In genomic region chr1:59613795-59614194, GRCm38 (mm10) we compare ENCODE assay signal across 8 mouse cellular contexts. TPM values are rescaled to one million over a fixed set of nuclear protein-coding genes. Genes with fewer than 3 reads are reported as not detected.
DNase-seq lines count a peak whose midpoint lies in the region; ATAC-seq and TF ChIP-seq lines count a peak whose summit lies in the region.

No protein-coding gene starts in this region.

- H3K27me3 ChIP-seq in forebrain, embryonic 14.5 days (replicated peaks; ENCODE audit: control insufficient read depth, insufficient read depth, low read length) = no peaks in the 10 kb centered on the region
- no peaks in the 10 kb centered on the region for H3K27me3 ChIP-seq in forebrain, embryonic 15.5 days
- H3K27me3 ChIP-seq in kidney, postnatal 0 days (ENCODE audit: insufficient read depth, low read length) = no peaks in the 10 kb centered on the region
- no peaks in the 10 kb centered on the region for H3K27me3 ChIP-seq in testis, adult 2 months (ENCODE audit: control insufficient read depth, insufficient read depth, low read length)

- no peaks in the 10 kb centered on the region for H3K9me3 ChIP-seq in forebrain, embryonic 14.5 days (replicated peaks; ENCODE audit: control insufficient read depth, low read length)
- H3K9me3 ChIP-seq in forebrain, embryonic 15.5 days = no peaks in the 10 kb centered on the region
- H3K9me3 ChIP-seq in kidney, postnatal 0 days (replicated peaks; ENCODE audit: low read length) = no peaks in the 10 kb centered on the region

- no peaks in the 10 kb centered on the region for H3K36me3 ChIP-seq in forebrain, embryonic 14.5 days (ENCODE audit: control insufficient read depth, insufficient read depth, low read length)
- H3K36me3 ChIP-seq in forebrain, embryonic 15.5 days = no peaks in the 10 kb centered on the region
- no peaks in the 10 kb centered on the region for H3K36me3 ChIP-seq in kidney, postnatal 0 days (ENCODE audit: insufficient read depth, low read length)
- H3K36me3 ChIP-seq in testis, adult 2 months (ENCODE audit: control insufficient read depth, insufficient read depth, low read length) = no peaks in the 10 kb centered on the region

- no peak overlapping the region for H3K9ac ChIP-seq in forebrain, embryonic 14.5 days (ENCODE audit: low read length)
- no peak overlapping the region for H3K9ac ChIP-seq in forebrain, embryonic 15.5 days (replicated peaks)
- no peak overlapping the region for H3K9ac ChIP-seq in kidney, postnatal 0 days (ENCODE audit: low read depth, low read length)

- H3K27ac ChIP-seq in forebrain, embryonic 14.5 days (ENCODE audit: low read depth, low read length) = no peak overlapping the region
- H3K27ac ChIP-seq in forebrain, embryonic 15.5 days (replicated peaks) = no peak overlapping the region
- no peak overlapping the region for H3K27ac ChIP-seq in kidney, postnatal 0 days
- H3K27ac ChIP-seq in testis, adult 2 months (ENCODE audit: control insufficient read depth, insufficient read depth, low read depth, low read length) = no peak overlapping the region

- no peak overlapping the region for H3K4me3 ChIP-seq in forebrain, embryonic 14.5 days (ENCODE audit: low read depth, low read length)
- no peak overlapping the region for H3K4me3 ChIP-seq in forebrain, embryonic 15.5 days
- H3K4me3 ChIP-seq in kidney, postnatal 0 days (replicated peaks; ENCODE audit: low read depth, low read length) = no peak overlapping the region
- H3K4me3 ChIP-seq in testis, adult 2 months (ENCODE audit: control insufficient read depth, low read depth, low read length) = no peak overlapping the region

- TF ChIP-seq CTCF in kidney, postnatal 0 days (IDR thresholded peaks at IDR 0.05; ENCODE audit: low read depth) = peak; percentile 81
- TF ChIP-seq CTCF in testis, adult 2 months (IDR thresholded peaks at IDR 0.05; ENCODE audit: control insufficient read depth, insufficient read depth, insufficient replicate concordance, low read depth, low read length) = peak; percentile 81; the same call in 1 of the 2 replicates

- WGBS in forebrain, embryonic 14.5 days = 47% methylated on average over 6 of the region's 6 CpGs
- 46% methylated on average over 6 of the region's 6 CpGs for WGBS in forebrain, embryonic 15.5 days
- WGBS in kidney, postnatal 0 days = 57% methylated on average over 6 of the region's 6 CpGs

- no peak for ATAC-seq in forebrain, embryonic 14.5 days
- ATAC-seq in forebrain, embryonic 15.5 days (replicated peaks) = no peak
- no peak; the same call in 1 of the 2 replicates for ATAC-seq in kidney, postnatal 0 days (replicated peaks; ENCODE audit: low FRiP score, low read depth)
- peak; percentile 54; the same call in 1 of the 2 replicates for ATAC-seq in megakaryocyte, adult 5-6 weeks (ENCODE audit: poor library complexity, severe bottlenecking)

- peak; percentile 45 for DNase-seq in forebrain, embryonic 14.5 days (ENCODE audit: low spot score)
- peak; percentile 41 for DNase-seq in urinary bladder, postnatal 25 days (ENCODE audit: low spot score)
- DNase-seq in urinary bladder, postnatal 10 days (ENCODE audit: low spot score) = no peak
- peak; percentile 82 for DNase-seq in embryo, embryonic 10 days (ENCODE audit: low spot score)
- DNase-seq in kidney, postnatal 0 days (ENCODE audit: low spot score) = peak; percentile 82

- no peak overlapping the region for H3K4me2 ChIP-seq in forebrain, embryonic 14.5 days (ENCODE audit: low read length)
- no peak overlapping the region for H3K4me2 ChIP-seq in forebrain, embryonic 15.5 days (replicated peaks)
- no peak overlapping the region for H3K4me2 ChIP-seq in kidney, postnatal 0 days (ENCODE audit: low read length)

- no peaks in the 10 kb centered on the region for H3K4me1 ChIP-seq in forebrain, embryonic 14.5 days (ENCODE audit: control insufficient read depth, insufficient read depth, low read length)
- no peaks in the 10 kb centered on the region for H3K4me1 ChIP-seq in forebrain, embryonic 15.5 days
- H3K4me1 ChIP-seq in kidney, postnatal 0 days (replicated peaks; ENCODE audit: insufficient read depth, low read length) = 0 out of 2 replicates have a peak, but pooled peaks cover 3% of the 10 kb centered on the region
- peaks cover 3% of the 10 kb centered on the region; the same call in 1 of the 2 replicates for H3K4me1 ChIP-seq in testis, adult 2 months (ENCODE audit: control insufficient read depth, insufficient read depth, low read length)

- TF ChIP-seq POLR2A in testis, adult 2 months (IDR thresholded peaks at IDR 0.05; ENCODE audit: control insufficient read depth, low read depth, low read length) = no peak

RNA-seq across cellular contexts. Expression of gene Sumo1, which starts 56.8 kb away (rescaled TPM):
- polyA plus RNA-seq in forebrain, embryonic 14.5 days (2014; fragmentation: Nextera tagmentation; extraction: Ambion mirVana) = 473 and 528 TPM in 2 replicates
- 427 and 428 TPM in 2 replicates for polyA plus RNA-seq in forebrain, embryonic 15.5 days (2015; fragmentation: Nextera tagmentation; extraction: Ambion mirVana)
- polyA plus RNA-seq in kidney, postnatal 0 days (2015; fragmentation: Nextera tagmentation; extraction: Ambion mirVana) = 414 and 416 TPM in 2 replicates
- total RNA-seq in megakaryocyte, adult 5-6 weeks (2015) = 209 and 219 TPM in 2 replicates
- 145 TPM in 2 replicates for total RNA-seq in megakaryocyte, adult 5-6 weeks (2017)
- 22.2 and 32.2 TPM in 2 replicates for polyA plus RNA-seq in testis, adult 2 months (2012; rRNA removed)

Comparison
In these comparisons a context has a peak if more than half of its experiments do, and no peak if none do; other contexts are left out.
1. RNA of gene Sumo1, which starts 56.8 kb away (polyA plus RNA-seq): 473 to 528 TPM in forebrain, embryonic 14.5 days, 427 to 428 TPM in forebrain, embryonic 15.5 days and 414 to 416 TPM in kidney, postnatal 0 days; 22.2 to 32.2 TPM in testis, adult 2 months; every median in the first group is over 10 times any median in the second.